Mouse (Mus musculus) megakaryocyte, adult 5-6 weeks (primary cell): ENCODE measurements around the gene Kdelr2. TPM values are rescaled to one million over a fixed set of nuclear protein-coding genes. Genes with fewer than 3 reads are reported as not detected.

ENCODE experiments used
- ATAC-seq: 2 replicates; pipeline ENCODE4 v1.8.0; 2016; ENCODE audit warnings: mild to moderate bottlenecking, inconsistent platforms; ENCODE audit not compliant: poor library complexity, severe bottlenecking
- total RNA-seq, 2 experiments: library from RNA; stranded (forward) in 1 of 2; stranded (reverse) in 1 of 2; fragments of 153-499, 151-499 nt in 1 of 2; fragments of 221-1000, 200-1000 nt in 1 of 2; gene quantifications; 2 replicates each; pipeline versions ENCODE4 v1.2.3 to v1.2.4; 2015 to 2017

Kdelr2 gene
- total RNA-seq, 2 experiments from 2014 or later = 58.9 to 100.0 TPM

DNA sequence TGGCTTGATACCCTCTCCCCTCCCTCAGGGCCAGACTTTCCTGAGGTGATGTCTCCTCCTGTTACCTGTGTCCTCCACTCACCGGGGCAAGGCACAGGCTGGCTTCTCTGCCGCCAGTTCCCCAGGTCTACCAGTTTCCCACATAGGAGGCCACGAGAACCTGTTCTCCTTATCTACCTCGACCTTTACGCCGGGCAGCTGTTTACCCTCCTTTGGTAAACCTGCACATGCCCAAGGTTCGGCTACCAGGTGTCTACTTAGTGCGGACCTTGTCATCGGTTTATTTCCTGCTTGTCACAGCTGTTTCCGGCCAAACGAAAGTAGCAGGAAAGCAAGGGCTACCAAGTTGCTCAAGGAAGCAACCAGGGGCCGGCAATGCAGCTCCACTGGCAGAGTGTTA lies 3.1 kb upstream of the Kdelr2 start:
- ATAC-seq = no peak

DNA sequence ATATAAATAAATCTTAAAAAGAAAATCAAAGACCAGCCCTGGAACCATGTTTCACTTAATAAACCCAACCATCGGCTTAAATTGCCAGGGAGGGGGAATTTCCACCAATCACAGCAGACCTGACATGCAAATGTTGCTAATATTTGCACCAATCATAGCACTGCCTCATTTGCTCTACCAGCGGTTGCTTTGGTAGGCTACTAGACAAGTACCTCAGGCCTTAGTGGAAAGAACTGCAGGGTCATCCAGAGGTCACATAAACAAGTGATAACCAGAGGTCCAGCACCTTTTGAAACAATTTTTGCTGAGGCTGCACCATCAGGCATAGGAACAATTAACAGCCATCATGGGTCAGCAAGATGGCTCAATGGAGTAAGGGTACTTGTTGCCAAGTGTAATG lies 2.1 kb upstream of the Kdelr2 start:
- no peak for ATAC-seq

DNA sequence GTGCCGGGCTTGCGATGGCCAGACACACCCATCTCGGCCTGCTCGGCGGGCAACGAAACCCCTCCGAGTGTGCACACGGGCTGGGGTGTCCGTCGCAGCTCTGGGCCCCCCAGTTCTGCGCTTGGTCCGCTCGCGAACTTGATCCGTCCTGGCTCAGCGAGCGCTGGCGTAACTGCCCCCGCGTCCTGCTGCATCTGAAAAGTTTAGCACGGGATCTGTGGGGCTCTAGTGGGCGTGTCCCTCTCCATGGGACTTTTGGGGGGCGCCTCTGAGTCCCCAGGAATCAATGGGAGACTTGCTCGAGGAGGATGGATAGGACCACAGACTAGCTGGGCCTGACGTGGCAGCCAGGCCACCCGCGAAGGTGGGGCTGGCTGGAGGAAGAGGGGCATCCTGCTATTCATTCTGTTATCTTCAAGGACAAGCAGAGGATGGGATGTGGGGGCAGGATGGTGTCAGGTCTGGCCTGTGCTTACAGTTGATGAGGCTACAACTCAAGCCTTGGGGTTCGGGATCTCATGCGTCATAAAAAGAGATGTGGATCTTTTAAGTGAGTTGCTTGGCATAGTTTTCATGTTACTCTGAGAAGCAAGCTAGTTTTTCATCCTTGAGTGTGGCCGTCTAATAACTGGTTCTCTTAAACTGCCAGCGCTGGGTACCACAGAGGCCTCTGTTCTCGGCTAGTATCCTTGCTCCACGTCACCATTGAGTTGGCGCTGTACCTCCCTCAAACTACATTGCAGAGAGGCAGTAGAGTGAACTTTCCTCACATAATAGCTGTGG lies 701 bp downstream of the Kdelr2 start:
- no peak for ATAC-seq

DNA sequence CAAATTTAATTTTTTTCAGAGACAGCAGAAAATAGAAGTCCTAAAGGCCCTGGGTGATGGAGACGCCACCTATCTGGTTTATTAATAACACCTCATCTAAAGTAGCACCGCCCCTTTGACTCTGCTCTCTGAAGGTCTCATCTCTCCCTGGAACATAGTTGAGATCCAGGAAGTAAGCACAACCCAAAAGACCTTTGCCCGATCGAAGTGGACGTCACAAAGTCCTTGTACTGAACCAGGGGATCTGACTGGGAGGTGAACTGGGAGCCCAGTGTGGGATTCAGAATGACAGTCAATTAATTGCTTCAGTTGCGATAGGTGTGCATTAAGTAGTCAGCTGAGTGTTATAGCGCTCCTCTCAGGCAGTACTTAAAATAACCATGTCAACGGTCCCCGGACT lies 1.6 kb downstream of the Kdelr2 start:
- ATAC-seq = no peak

DNA sequence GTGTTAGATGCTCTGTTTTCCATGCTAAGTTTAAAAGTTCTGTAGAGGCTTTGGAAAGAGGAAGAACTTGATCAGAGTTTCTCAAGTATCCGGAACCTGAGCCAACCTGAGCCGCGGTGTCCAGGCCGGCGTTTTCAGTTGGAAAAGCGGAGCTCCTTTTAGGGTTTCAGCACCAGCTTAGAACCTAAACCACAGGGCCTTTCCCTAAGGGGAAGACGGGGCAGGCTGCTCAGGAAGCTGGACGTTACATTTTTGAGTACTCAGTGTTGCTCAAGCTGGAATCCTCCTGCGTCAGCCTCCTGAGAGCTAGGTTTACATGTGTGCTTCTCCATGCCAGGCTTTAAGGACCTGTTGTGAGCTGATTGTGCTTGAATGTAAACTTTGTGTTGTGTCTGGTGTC lies 2.9 kb downstream of the Kdelr2 start:
- peak; percentile 23 for ATAC-seq

DNA sequence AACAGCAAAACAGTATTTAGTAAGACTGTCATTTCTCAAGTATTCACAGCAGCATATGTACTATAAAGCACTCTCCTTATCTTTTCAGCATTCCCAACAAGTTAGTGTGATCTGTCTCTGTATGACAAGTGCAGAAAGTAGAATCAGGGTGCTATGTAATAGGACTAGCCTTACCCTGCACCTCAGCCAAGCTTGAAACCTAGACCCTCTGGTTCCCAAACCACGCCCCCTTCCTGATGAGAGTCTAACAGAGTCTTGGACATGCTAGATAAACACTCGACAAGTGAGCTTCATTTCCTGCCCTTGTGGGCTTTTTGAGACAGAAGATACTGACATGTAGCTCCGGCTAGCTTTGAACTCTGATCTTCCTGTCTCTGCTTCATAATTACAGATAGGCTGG lies 5.6 kb downstream of the Kdelr2 start:
- ATAC-seq = no peak

DNA sequence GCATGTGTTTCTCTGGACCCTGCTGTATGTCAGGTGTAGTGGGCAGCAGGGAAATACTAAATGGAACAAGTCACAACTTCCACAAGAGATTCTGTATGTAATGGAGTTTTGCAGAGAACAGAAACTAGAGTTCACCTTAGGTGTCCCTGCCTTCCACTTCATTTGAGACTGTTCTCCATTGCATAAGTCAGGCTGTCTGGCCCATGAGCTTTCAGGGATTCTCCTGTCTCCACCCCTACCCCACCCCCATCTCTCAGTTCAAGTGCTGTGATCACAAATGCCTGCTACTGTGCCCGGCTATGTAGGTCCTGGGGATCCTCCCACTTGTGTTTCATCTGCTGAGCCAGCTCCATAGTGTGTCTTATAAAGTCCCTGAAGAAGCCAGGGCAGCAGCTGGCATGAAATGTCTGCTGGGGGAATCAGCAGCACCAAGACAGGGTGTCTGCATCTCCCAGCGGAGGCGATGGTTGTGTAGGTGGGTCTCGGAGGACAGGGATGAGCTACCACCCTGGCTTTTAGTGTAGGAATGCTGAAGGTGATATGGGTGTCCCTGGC lies 7.3 kb downstream of the Kdelr2 start:
- no peak for ATAC-seq

DNA sequence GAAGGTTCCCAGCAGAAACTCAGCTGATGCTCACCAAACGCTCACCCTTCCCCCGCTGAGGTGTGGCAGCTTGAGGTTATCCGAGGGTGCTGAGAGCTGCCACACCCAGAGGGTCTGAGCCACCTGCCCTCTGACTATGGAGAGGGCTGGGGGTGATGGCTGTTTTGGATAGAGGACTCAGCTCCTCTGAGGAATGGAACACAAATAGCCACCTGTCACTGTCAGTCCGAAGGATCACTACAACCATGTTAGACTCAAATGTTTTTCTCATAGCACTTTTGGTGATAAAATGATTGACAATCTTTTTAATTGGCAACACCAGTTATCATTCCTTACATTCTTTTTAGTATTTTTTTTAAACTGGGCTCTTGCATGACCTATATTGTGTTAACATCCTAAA lies 17.8 kb downstream of the Kdelr2 start:
- ATAC-seq = no peak

DNA sequence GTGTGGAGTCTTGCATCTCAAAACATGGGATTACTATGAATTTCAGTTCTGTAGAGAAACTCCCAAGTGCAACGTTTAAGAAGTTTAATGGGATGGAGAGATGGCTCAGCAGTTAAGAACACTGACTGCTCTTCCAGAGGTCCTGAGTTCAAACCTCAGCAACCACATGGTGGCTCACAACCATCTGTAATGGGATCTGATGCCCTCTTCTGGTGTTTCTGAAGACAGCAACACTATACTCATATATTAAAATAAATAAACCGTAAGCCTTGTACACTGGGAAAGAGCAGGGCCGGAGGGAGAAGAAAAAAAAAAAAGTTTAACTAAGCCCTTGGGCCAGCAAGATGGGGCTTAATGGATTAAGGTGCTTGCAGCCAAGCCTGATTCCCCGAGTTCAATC lies 19.4 kb downstream of the Kdelr2 start:
- no peak for ATAC-seq

DNA sequence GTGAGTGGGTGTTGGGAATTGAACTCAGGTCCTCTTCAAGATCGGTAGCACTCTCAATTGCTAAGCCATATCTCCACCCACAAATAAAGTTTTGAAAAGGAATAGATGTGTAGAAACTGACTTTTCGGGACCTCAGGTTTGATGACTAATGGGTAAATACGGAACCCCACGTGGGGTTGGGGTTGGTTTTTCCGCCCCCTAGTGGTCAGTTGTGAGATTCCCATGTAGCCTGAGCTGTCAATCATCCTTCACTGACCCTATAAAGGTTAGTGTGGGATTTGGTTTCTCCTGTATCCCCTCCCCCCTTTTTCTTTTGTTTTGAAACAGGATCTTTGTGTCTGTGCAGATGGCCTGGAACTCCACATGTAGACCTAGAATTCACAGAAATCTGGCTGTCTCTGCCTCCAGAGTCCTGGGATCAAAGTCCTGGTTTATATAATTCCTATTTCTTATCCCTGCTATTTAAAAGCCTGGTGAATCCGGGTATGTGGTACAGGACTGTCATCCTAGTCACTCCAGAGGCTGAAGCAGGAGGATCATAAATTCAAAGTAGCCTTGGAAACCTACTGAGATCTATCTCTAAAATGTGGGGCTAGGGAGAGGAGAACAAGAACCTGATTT lies 20.4 kb downstream of the Kdelr2 start:
- ATAC-seq = peak; percentile 99

DNA sequence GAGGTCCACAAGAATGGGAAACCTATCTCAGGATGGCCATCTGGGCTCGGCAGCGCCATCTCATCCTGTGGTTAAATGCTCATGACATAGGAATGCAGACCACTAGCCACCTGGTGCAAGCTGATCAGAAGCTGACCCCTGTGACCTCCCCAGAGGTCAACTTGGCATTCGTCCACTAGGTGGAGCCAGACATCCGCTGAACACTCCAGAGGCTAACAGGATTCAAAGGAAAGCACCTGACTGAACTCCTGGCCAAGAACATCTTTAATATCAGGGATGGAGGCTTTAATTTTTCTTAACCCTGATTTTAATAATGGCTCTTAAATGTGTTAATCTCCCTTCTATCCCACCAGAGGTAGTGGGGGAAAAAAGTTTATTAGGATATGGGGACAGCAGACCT lies 30.8 kb downstream of the Kdelr2 start:
- peak; percentile 98 for ATAC-seq

DNA sequence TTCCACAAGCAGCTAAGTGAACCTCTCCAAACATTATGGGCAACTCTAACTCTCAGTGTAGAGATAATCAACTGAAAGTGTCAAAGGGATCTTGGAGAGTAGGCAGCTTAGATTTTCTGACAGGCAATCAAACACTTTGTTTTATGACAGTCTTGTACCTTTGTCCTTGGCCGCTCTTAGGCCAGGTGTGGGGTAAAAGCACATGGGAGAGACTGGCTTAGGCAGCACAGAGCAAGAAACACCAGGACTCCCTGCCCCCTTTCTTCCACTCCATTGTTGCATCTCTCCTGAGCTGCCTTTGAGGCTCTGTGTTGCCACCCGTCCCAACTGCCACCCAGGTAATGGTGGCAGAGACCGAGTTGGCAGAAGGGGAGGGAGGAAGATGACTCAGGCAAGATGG lies 37.7 kb downstream of the Kdelr2 start:
- no peak for ATAC-seq

DNA sequence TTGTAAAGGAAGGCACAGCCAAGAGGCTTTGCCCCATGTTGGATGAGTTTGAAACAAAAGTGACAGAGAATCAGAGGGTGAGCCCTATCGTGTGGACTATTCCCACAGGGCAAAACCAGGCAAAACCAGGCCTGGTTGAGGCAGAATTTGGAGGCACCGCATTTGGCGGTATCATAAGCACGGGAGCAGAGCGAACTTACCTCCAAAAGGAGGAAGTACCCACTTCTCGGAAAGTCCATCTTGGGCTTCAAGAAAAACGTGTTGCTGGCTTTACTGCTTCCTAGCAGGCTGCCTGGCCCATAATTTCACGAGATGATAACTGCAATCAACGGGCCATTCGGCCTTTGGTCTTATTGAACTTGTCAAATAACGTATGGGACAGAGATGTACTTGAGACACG lies 38.1 kb downstream of the Kdelr2 start:
- peak; percentile 77 for ATAC-seq

DNA sequence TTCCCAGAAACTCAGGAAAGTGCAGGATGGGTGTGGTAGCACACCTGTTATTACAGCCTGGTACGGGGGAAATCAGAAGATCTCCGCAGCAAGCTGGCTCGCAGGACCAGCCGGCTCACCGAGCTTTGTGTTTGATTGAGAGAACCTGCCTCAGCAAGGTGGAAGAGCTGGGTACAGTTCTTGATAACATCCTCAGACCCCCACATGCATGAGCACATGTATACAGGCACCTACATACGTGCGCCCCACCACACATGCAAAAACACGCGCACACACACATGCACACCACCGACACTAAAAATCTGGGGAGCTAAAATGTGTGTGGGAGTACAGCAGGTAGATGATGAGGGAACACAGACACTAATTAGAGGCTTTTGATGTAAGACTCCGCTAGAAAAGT lies 60.0 kb downstream of the Kdelr2 start:
- no peak for ATAC-seq

DNA sequence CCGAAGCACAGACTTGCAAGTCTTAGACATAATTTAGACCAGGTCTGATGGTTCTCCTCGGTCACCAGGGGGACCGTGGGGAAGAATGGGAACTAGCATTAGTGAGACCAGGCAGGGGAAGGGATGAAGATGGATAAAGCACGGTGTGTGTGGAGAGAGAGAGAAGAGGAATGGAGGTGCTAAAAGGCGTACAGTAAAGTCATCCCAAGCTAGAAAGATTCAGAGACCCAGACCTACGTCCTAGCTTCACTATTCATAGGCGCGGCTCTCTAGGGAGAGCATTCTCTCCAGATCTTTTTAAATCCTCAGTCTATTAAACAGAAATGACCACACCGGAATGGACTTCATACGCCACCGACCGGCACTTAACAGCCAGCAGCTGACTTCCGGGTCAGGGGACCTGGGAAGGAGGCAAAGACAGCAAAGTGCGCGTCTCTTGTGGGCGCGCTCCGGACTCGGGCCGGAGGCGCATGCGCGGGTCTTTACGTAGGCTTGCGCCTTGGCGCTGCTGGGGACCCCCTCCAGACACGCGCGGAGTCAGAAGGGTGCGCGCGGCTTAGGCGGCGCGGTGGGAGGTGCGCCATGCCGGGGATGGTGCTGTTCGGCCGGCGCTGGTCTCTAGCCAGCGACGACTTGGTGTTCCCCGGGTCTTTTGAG lies 60.6 kb downstream of the Kdelr2 start, which contains the start of gene Daglb:
Daglb (plus strand) TSS at position 485 of the 657 bp plus-strand sequence.
- ATAC-seq = peak; percentile 78

DNA sequence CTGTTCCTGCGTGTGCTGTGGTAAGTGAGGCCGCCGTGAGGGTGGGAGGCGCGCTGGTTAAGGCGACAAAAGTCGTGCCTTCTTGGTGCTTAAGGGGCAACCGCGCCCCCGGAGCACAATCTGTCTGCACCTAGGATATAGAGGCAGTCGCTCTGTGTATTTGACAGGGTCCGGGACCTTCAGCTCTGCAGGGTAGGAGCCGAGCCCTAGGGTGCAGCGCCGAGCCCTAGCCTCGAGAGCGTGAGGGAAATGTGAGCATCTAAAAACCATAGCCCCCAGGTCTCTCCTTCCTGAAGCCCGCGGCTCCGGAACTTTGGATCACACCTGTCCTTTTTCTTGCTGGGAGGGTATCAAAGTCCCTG lies 61.1 kb downstream of the Kdelr2 start:
- peak; percentile 33 for ATAC-seq

DNA sequence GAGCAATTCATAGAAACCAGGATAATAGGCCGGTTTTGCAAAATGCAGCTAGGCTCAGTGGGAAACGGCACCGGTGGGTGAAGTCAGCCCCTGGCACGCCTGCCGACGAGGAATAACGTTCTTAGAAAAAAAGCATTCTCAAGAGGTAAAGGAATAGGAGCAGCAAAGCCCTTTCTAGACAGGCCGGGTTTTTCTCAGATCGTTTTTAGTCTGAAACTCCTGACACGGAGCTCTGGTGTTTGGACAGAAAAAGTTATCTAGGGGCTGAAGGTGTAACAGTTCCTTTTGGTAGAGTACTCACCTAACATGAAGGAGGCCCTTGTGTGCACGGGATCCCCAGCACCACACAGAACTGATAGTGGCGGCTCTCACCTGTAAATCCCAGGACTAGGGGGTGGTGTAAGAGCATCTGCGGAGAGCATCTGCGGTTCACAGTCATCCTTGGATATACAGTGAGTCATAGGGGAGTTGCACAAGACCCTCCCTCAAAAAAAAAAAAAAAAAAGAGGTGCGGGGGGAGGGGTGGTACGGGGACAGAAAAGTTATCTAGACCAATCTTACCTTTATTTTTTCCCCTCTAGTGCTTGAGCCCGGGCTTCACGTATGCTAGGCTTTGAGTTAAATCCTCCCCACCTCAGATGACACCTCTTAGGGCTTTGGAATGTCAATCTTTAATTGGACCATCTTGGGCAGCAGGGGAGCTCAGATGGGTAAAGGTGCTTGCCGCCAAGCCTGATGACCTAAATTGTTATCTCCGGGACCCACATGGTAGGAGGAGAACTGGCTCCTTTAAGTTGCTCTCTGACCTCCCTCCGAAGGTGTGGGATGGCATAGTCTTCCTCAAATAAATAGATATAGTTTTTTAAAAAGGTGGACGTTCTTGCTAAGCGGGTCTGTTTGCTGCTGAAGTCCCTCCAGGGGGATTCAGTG lies 61.8 kb downstream of the Kdelr2 start:
- peak; percentile 29 for ATAC-seq

DNA sequence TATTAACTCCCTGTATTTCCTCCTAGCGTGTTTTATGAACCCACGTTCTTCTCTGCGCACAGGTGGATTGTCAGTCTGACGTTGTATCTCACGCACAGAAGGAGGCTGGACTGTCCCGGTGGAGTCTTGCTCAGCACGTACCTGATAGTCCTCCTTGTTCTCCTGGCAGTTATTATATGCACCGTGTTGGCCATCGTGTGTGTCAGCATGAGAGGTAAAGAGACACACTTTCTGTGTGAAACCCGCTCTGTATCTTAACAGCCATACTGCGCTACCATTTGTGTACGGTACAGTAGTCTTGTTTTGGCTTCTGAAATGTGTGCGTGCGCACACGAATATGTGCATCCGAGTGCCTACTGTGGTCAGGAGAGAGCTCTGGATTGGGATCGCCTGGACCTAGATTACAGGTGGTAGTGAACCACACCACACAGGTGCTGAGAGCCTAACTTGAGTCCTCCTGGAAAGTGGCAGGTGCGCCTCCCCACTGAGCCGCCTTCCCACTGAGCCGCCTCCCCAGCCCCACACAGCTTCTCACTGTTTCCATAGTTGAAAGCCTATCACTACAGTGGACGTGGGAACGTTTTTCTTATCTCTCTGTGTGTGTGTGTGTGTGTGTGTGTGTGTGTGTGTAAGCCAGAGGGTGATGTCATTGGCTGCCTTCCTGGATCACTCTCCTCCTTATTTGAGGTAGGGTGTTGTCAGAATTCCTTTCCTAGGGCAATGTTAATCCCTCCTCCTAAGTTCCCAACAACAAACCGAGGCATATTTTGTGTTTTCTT lies 63.4 kb downstream of the Kdelr2 start:
- no peak for ATAC-seq

DNA sequence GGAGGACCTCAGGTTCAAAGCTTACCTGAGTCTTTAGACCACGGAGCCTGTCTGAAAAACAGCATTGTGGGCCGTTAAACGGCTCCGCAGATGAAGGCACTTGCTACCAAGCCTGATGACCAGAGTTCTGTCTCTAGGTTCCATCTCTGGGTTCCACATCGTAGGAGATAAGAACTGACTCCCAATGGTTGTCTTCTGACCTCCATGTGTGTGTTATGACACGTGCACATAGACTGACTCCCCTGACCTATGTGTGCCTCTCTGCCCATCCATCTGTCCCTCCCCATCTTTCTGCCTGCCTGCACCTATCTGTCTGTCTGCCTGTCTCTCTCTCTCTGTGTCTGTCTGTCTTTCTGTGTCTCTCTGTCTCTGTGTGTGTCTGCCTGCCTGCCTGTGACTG lies 64.3 kb downstream of the Kdelr2 start:
- no peak for ATAC-seq

DNA sequence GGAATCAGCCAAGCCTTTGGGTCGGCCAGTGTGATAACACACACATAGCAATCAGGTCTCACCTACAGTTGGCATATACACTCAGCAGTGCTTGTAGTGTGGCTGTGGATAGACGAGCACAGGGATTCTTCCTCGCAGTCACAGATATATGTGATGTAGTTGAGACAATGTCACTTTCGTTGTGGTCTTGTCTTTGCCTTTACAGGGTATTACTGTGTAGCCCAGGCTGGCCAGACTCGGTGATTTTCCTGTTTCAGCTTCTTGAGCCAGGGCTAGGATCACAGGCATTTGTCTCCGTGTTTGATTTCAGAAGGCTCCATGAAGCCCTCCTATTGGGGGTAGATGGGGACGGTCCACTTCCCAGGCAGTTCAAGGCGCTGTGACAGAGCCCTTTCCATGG lies 66.0 kb downstream of the Kdelr2 start:
- ATAC-seq = no peak
